Mouse (Mus musculus) forebrain, embryonic 11.5 days (tissue): Measurements from ENCODE around the gene Mmp15. TPM values are rescaled to one million over a fixed set of nuclear protein-coding genes. Genes with fewer than 3 reads are reported as not detected.

ENCODE experiments used
- ATAC-seq: fragments of 200-750 bp; cut with Nextera tagmentation; replicated peaks from 2 replicates; pipeline ENCODE4 v1.8.0; 2017; ENCODE audit warnings: moderate TSS enrichment; ENCODE audit not compliant: low FRiP score
- DNase-seq: peaks from one replicate; pipeline ENCODE4 v3.0.0-alpha.2; 2017; ENCODE audit warnings: low spot score
- H3K27ac ChIP-seq: fragments of 300-500 bp; sonication (generic); 2 replicates; pipeline ENCODE4 v1.5.1; 2014; ENCODE audit warnings: low read depth, low read length
- H3K27me3 ChIP-seq: fragments of 300-500 bp; sonication (generic); 2 replicates; pipeline ENCODE4 v1.6.1; 2014; ENCODE audit warnings: mild to moderate bottlenecking, low read length, mixed read lengths; ENCODE audit not compliant: control insufficient read depth, insufficient read depth
- H3K36me3 ChIP-seq: fragments of 300-500 bp; sonication (generic); 2 replicates; pipeline ENCODE4 v1.6.1; 2014; ENCODE audit warnings: mild to moderate bottlenecking, low read length, moderate library complexity, mixed read lengths; ENCODE audit not compliant: control insufficient read depth, insufficient read depth
- H3K4me1 ChIP-seq: fragments of 300-500 bp; sonication (generic); replicated peaks from 2 replicates; pipeline ENCODE4 v1.6.1; 2014; ENCODE audit warnings: low read length, mixed read lengths; ENCODE audit not compliant: control insufficient read depth, insufficient read depth
- H3K4me2 ChIP-seq: fragments of 300-500 bp; sonication (generic); 2 replicates; pipeline ENCODE4 v1.6.1; 2014; ENCODE audit warnings: low read depth, mild to moderate bottlenecking, low read length, moderate library complexity, mixed read lengths; ENCODE audit not compliant: severe bottlenecking
- H3K4me3 ChIP-seq: fragments of 300-500 bp; sonication (generic); 2 replicates; pipeline ENCODE4 v1.5.1; 2014; ENCODE audit warnings: low read depth, low read length
- H3K9ac ChIP-seq: fragments of 300-500 bp; sonication (generic); 2 replicates; pipeline ENCODE4 v1.6.1; 2014; ENCODE audit warnings: low read length
- H3K9me3 ChIP-seq: fragments of 300-500 bp; sonication (generic); 2 replicates; pipeline ENCODE4 v1.6.1; 2016; ENCODE audit warnings: low read length, mixed read lengths; ENCODE audit not compliant: control insufficient read depth
- WGBS: fragments of 180-500 bp; shearing (Covaris S2); extraction: QIAGEN DNeasy Blood & Tissue Kit; methylation state at CpG from one replicate; pipeline ENCODE4 v1.1.7; 2014; 5-methylcytosine and 5-hydroxymethylcytosine counted together
- polyA plus RNA-seq: library from polyadenylated mRNA; unstranded; fragments of >200 nt; fragmentation: Nextera tagmentation; extraction: Ambion mirVana; gene quantifications from 2 replicates; pipeline ENCODE4 v1.2.1, GENCODE M21; 2014

The Mmp15 gene
- polyA plus RNA-seq, 1 experiment from 2014 or later: 21.0 TPM

DNA sequence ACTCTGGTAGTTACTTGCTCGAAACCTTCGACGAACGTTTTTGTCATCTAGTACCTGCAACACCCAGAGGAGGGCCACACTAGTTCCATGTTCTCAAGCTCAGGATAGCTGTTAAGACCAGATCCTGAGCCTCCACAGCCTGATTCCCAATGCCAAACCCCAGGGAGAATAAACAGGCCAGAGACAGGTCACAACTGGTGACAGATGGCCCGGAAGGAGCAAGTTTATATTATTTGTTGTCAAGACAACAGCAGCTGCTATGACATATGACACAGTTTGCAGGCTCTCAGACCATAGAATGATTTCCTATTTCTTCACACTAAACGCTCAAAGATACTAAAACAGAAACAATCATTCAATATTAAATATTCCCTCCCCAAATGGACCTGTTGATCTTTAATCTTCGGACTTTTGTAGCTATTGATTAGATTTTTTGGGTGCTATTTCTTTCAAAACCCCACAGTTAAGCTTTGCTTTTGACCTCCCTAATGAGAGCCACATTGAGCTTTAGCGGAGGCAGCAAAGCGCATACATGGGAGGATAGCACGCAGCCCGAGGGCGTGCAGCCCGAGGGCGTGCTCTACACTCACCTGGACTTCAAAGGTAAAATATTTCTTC lies 70.2 kb downstream of the Mmp15 start:
- no peaks in the 10 kb centered on the region for H3K36me3 ChIP-seq

More for the DNA sequence above, 70.2 kb downstream of the Mmp15 start:
- DNase-seq: no peak
- Histone ChIP-seq H3K27ac (no peak overlapping the region), H3K27me3 (no peaks in the 10 kb centered on the region), H3K4me3 (no peak overlapping the region), H3K9ac (no peak overlapping the region), H3K4me2 (no peak overlapping the region), H3K9me3 (no peaks in the 10 kb centered on the region), H3K4me1 (peaks cover 4% of the 10 kb centered on the region; the same call in 1 of the 2 replicates)
- no peak for ATAC-seq
- WGBS: 92% methylated on average over 14 of the region's 14 CpGs

Other genes starting within 250 kb of the Mmp15 start
- 5.5 and 5.9 TPM in 2 replicates for gene Kifc3, start 149.5 kb upstream of the Mmp15 start, polyA plus RNA-seq
- gene Cngb1, start 45.7 kb upstream of the Mmp15 start, polyA plus RNA-seq: 0.17 and 0.33 TPM in 2 replicates
- gene Tepp, start 41.7 kb upstream of the Mmp15 start, polyA plus RNA-seq: not detected in 2 replicates
- gene Zfp319, start 20.3 kb upstream of the Mmp15 start, polyA plus RNA-seq: 14.6 and 15.0 TPM in 2 replicates
- gene Usb1, start 20.0 kb upstream of the Mmp15 start, polyA plus RNA-seq: 43.1 and 46.5 TPM in 2 replicates
- 145 and 147 TPM in 2 replicates for gene Cfap20, start 82.6 kb downstream of the Mmp15 start, polyA plus RNA-seq
- 17.1 and 21.2 TPM in 2 replicates for gene Csnk2a2, start 137.8 kb downstream of the Mmp15 start, polyA plus RNA-seq
- gene Ccdc113, start 181.8 kb downstream of the Mmp15 start, polyA plus RNA-seq: 0.21 TPM in 1 of 2 replicates, not detected in the other
- gene Prss54, start 224.1 kb downstream of the Mmp15 start, polyA plus RNA-seq: not detected in 2 replicates